Mouse (Mus musculus) spleen, adult 18-20 months (tissue): ENCODE data around the gene Alb.

Experiments used
- DNase-seq, 2 experiments: peaks; one replicate each; pipeline ENCODE4 v3.0.0; 2022; ENCODE audit warnings: mixed read lengths in 2 of 2

The Alb gene

DNA sequence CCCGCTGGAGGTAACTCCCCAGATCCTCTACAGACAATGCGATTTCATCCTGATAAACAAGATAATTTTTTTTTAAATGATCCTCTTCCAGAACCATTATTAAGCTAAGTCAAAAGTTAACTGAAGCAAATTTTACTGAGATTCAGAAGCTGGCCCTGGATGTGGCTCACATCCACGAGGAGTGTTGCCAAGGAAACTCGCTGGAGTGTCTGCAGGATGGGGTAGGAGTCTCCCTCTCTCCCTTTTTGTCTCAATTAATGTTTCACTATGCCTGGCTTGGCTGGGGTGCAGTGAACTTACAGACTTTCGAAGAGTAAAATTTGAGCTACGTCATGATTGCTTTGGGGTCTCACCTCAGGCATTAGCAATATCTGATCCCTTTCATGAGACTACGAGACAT lies 38.8 kb downstream of the Alb start:
- DNase-seq, result no peak

DNA sequence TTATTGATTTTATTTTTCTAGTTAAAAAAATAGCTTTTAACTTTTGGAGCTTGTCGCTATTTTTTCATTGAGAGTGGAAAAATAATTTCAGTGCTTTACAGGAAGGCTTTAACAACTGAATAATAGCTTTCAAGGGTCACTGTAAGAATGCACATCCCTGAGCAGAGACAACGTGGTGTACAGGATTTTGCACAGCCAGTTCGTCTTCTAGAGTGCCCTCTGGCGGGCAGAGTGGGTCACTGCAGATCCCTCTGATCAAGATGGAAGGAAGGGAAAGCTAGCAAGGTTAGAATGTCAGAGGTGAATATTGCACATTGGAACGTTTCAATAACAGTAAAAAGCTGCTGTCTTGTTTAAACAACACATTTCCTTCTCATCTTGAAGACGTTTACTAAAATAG lies 40.0 kb downstream of the Alb start:
- peak; percentile 45 to 77 for DNase-seq

DNA sequence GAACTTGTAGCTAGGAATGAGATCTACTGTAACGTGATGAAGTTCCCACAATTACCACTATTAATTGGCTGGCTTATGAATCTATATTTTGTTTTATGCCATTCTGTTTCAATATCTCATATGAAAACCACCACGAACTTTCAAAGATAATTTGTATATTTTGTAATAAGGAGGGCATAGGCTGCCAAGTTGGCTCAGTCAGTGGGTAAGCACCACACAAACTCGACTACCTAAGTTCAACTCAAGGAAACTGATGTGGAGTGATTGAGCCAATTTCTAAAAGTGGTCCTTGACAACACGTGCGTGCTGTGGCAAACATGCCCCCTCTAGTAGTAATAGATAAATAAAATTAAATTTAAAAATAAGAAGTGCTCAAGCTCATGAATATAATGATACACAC lies 41.1 kb downstream of the Alb start:
- no peak for DNase-seq

DNA sequence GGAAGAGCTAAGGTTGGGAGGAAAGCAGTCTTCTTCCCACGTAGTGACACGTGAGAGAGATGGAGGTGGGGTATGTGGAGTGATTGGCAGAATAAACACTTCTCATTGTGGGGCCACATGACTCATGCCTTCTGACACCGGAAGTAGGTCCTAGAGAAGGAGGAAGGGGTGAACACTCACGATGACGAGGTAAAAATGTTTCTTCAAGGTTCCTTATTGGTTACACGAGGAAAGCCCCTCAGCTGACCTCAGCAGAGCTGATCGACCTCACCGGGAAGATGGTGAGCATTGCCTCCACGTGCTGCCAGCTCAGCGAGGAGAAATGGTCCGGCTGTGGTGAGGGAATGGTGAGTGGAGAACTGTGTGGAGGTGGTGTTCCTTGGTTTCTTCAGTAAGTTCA lies 44.0 kb downstream of the Alb start:
- no peak for DNase-seq

DNA sequence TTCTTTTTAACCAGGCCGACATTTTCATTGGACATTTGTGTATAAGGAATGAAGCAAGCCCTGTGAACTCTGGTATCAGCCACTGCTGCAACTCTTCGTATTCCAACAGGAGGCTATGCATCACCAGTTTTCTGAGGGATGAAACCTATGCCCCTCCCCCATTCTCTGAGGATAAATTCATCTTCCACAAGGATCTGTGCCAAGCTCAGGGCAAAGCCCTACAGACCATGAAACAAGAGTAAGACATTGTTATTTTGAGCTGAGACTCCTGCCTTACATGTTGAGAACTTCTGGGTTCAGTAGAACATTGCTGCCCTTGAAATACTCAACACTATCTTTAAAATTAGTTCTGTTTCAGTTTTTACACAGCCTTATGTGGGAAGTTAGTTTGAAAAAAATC lies 45.8 kb downstream of the Alb start:
- DNase-seq, result no peak

DNA sequence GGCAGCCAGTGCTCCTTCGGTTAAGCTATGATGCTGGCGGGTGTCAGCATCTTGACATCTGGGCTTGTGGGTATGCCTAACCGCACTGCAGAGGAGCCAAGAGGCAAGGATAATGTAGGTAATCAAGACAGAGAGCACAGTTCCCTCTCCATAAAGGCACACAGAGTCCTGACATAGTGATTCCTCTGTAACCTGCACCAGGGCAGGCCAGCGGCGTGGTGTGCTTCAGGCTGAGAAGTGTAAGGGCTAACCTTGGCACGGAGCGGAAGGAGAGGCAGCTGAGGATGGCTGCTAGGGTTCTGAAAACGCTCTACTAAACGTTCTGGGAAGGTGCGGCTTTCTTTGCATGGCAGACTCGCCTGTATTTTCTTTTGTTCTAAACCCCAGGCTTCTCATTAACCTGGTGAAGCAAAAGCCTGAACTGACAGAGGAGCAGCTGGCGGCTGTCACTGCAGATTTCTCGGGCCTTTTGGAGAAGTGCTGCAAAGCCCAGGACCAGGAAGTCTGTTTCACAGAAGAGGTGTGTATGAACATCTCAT lies 46.8 kb downstream of the Alb start:
- no peak for DNase-seq

DNA sequence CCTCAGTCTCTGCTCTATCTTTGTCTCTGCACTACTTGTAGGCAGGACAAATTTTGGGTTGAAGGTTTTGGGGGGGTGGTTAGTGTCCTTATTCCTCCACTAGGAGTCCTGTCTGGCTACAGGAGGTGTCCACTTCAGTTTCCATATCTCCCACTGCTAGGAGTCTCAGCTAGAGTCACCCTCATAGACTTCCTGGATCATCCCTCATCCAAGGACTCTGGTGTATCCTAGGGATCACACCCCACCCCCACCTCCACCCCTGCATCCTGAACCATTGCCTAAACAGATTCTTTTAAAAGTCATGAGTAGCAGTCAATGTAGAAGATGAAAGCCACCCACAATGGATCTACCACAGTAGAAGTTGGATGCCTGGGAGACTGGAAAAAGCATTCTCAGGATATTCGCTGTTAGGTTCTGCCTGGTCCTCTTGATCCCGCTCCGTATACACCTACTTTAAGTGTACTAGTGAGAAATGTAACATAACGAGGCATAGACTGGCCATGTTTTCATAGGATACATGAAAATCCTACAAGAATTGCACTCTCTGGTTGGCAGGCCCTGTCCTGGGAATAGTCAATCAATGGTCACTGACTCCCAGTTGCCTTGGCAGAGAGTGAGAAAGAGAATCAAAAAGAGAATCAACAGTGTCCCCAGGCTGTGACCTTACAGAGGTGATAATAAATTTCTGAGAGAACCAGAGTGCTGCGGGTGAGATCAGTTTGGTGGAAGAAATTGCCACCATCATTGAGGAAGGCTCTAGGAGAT lies 49.3 kb downstream of the Alb start:
- no peak for DNase-seq

DNA sequence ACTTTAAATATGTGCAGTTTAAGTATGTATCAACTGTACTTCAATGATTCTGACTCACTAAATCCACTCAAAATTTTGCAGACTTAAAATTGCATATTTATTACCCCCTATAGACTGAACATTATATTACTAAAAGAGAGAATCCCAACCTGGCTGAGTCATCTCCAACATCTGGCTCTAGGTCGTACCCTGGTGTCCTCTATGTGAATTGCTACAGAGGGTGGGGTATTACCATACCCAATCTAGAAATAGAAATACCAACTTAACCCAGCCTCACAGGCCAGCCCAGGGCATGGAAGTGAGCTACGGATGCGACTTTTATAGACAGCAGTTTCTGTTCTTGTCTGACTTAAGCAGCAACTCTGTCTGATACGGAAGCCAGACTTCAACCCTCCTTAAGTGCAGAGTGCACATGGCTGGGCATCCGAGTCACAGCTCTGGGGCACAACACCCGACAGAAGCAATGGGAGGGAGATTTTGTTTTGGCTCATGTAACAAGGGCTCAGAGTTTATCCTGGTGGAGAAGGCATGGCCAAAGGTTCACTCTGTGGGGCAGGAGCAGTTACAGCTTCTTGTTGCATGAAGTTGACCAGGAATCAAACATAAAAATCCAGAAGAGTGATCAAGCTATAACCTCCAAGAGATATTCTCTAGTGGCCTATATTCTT lies 51.7 kb downstream of the Alb start:
- no peak for DNase-seq

DNA sequence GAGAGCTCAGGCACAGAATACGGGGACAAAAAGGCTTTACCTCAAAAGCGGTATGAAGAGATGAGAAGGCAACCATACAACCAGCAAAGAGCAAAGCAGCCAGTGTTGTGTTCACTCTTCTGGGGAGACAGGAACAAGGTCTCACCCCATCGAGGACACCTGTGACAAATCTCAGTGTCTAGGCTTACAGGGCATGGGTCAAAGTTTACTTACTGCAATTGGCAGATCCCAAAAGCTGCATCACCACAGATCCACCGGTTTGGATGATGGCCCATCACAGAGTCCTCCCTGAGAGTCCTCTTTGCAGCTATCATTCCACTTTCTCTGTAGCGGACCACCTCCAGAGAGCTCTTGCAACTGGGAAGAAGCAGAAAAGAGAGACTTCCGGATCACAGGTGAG lies 54.9 kb downstream of the Alb start:
- DNase-seq, result no peak

DNA sequence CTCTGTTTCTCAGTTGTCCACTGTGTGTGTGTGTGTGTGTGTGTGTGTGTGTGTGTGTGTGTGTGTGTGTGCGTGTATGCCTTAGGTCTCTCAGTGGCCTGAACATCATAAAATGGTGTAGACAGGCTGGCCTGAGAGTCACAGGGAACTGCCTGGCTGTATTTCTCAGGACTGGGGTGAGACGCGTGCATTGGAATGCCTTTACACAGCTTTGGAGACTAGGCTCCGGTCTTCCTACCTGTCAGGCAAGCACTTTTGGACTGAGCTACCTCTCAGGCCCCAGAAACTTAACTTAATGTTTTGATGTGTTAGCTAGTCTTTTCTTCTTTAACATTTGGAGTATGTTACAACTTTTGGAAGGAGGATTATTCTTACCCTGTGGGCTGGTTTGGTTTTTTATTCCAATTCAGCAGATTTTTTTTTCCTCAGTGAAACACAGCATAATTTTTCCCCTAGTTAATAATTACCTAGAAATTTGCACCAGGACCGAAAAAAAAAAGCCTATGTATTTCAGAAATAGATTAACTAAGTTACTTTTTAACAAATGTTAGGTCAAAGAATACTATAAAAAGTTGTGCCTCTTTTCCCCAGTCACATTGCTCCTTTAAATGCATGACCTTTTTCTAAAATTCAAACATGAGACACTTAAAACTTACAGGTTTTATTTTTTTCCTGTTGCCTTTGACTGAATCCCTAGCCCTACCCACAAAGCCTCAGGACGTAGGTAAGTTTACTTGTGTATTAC lies 57.8 kb downstream of the Alb start, which contains the start of gene Afm:
TSS of gene Afm (plus strand) at position 577 of the 745 bp plus-strand sequence.
- DNase-seq, result no peak
